Mouse (Mus musculus): ENCODE measurements around the gene Cep112.

DNA sequence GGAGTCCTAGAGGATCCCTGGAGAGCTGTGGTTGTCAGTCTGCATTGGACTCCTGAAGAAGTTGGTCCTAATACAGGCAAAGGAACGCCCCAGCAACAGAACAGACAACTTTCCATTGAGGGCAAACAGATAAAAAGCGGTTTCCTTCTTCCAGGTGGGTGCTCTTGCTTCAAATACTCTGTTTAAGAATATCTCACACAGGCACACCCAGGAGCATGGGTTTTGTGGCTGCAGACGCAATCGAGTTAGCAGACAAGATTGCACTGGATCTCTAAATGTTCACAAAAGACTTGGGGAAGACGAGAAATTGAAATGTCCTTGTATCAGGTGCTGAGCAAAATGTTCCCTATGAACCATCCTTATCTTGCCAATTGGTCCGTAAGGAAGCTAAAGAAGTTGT is 5.8 kb upstream of the Cep112 start:
- TF ChIP-seq CTCF (IDR thresholded peaks at IDR 0.05; ENCODE audit: low read depth) (no peak), EP300 (IDR thresholded peaks at IDR 0.05; ENCODE audit: low read depth) (no peak)

All from liver, embryonic 14.5 days (tissue).